Mouse (Mus musculus) intestine, postnatal 0 days (tissue): ENCODE measurements around the gene Slc17a1. TPM values are rescaled to one million over a fixed set of nuclear protein-coding genes. Genes with fewer than 3 reads are reported as not detected.

Experiments
- ATAC-seq: fragments of 200-750 bp; cut with Nextera tagmentation; 2 replicates; pipeline ENCODE4 v1.8.0; 2017; ENCODE audit warnings: mild to moderate bottlenecking, moderate TSS enrichment, moderate library complexity
- H3K27ac ChIP-seq: fragments of 300-500 bp; sonication (generic); 2 replicates; pipeline ENCODE4 v1.5.1; 2014; ENCODE audit warnings: mild to moderate bottlenecking, low read depth, low read length, moderate library complexity
- H3K27me3 ChIP-seq: fragments of 300-500 bp; sonication (generic); replicated peaks from 2 replicates; pipeline ENCODE4 v1.6.1; 2014; ENCODE audit warnings: low read length, mixed read lengths; ENCODE audit not compliant: control insufficient read depth, insufficient read depth
- H3K36me3 ChIP-seq: fragments of 300-500 bp; sonication (generic); 2 replicates; pipeline ENCODE4 v1.6.1; 2014; ENCODE audit warnings: mild to moderate bottlenecking, moderate library complexity; ENCODE audit not compliant: control insufficient read depth, insufficient read depth
- H3K4me1 ChIP-seq: fragments of 300-500 bp; sonication (generic); replicated peaks from 2 replicates; pipeline ENCODE4 v1.6.1; 2014; ENCODE audit warnings: antibody characterized with exemption, low read length, mixed read lengths; ENCODE audit not compliant: control insufficient read depth, insufficient read depth
- H3K4me2 ChIP-seq: fragments of 300-500 bp; sonication (generic); replicated peaks from 2 replicates; pipeline ENCODE4 v1.6.1; 2014; ENCODE audit warnings: low read depth, mild to moderate bottlenecking, moderate library complexity
- H3K4me3 ChIP-seq: fragments of 300-500 bp; sonication (generic); 2 replicates; pipeline ENCODE4 v1.5.1; 2014; ENCODE audit warnings: low read depth, low read length
- H3K9ac ChIP-seq: fragments of 300-500 bp; sonication (generic); 2 replicates; pipeline ENCODE4 v1.6.1; 2014; ENCODE audit warnings: mild to moderate bottlenecking, low read depth, low read length
- H3K9me3 ChIP-seq: fragments of 300-500 bp; sonication (generic); 2 replicates; pipeline ENCODE4 v1.6.1; 2016; ENCODE audit warnings: mixed run types; ENCODE audit not compliant: control insufficient read depth
- CTCF ChIP-seq: sonication (generic); IDR thresholded peaks from 2 replicates; pipeline ENCODE4 v1.5.1; 2016; ENCODE audit warnings: low read depth, mild to moderate bottlenecking, control low read depth, antibody characterized with exemption, moderate library complexity
- WGBS: fragments of 180-500 bp; shearing (Covaris S2); extraction: QIAGEN DNeasy Blood & Tissue Kit; methylation state at CpG from one replicate; pipeline ENCODE4 v1.1.7; 2014; 5-methylcytosine and 5-hydroxymethylcytosine counted together
- polyA plus RNA-seq: library from polyadenylated mRNA; unstranded; fragments of >200 nt; fragmentation: Nextera tagmentation; extraction: Ambion mirVana; gene quantifications from 2 replicates; pipeline ENCODE4 v1.2.1, GENCODE M21; 2015

Gene Slc17a1
- polyA plus RNA-seq, 1 experiment from 2014 or later, result 0.98 TPM

DNA sequence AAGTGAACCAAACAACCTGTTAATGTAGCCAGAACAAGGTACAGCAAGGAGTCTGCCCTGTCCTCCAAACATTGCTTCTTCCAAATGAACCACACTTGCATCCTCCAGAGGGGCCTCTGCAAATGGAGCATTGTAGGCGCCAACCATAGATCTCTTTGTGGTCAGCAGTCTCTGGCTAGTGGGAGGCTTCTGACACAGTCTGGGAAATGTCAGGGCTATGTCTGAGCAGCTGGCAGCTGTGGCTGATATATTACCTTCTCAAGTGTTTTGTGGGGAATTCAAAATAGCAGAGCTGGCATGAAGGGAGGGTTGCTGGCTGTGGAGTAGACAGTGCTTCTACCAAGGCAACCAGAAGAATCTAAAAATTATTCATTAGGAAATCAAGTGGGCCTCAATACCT lies 48.6 kb downstream of the Slc17a1 start:
- Histone ChIP-seq H3K9me3 (no peaks in the 10 kb centered on the region), H3K36me3 (no peaks in the 10 kb centered on the region), H3K4me1 (0 out of 2 replicates have a peak, but pooled peaks cover 4% of the 10 kb centered on the region), H3K27ac (no peak overlapping the region), H3K4me2 (no peak overlapping the region), H3K27me3 (no peaks in the 10 kb centered on the region), H3K4me3 (no peak overlapping the region), H3K9ac (no peak overlapping the region)
- no peak for ATAC-seq
- no peak for TF ChIP-seq CTCF
- 93% methylated on average over 1 of the region's 1 CpGs for WGBS

DNA sequence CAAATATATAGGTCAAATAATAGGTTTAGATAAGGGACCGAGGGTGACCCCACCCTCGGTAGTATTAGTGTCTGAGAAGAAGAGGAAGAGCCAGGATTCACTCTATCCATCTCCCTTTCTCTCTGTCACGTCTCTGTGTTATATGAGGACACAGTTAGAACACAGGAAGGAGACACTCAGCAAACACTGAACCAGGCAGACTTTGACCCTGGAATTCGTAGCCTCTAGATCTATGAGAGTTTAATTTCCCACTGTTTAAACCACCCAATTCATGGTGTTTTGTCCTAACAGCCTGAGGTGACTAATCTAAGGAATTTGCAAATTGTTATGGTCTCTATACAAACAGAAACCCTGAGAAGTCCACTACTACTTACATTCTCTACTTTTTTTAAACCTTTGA lies 50.1 kb downstream of the Slc17a1 start:
- H3K27me3 ChIP-seq, result no peaks in the 10 kb centered on the region
- 0 out of 2 replicates have a peak, but pooled peaks cover 4% of the 10 kb centered on the region for H3K4me1 ChIP-seq
- no peaks in the 10 kb centered on the region for H3K36me3 ChIP-seq
- H3K27ac ChIP-seq, result no peak overlapping the region
- H3K4me2 ChIP-seq, result no peak overlapping the region
- no peaks in the 10 kb centered on the region for H3K9me3 ChIP-seq
- H3K9ac ChIP-seq, result no peak overlapping the region
- peak; percentile 56 for ATAC-seq
- H3K4me3 ChIP-seq, result no peak overlapping the region
- TF ChIP-seq CTCF, result no peak
- WGBS, result 12% methylated on average over 4 of the region's 4 CpGs

DNA sequence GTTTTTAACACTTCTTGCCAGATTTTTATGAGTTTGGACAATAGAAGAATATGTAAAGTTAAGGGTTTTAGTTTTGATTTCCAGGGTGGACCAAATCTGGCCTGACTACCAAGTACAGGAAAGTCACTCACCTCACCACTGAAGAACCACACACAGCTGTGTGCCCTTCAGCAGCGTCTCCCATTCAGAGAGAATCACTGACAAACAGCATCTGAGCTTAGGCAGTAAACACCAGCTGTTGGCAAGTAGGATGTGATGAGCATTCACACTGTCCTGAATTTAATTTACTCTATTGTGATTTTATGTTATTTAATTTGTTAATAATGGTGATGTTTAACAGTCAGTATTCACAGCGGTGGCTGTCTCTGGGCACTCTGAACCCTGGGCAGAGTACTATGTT lies 58.2 kb downstream of the Slc17a1 start:
- H3K27ac ChIP-seq, result no peak overlapping the region
- WGBS, result 78% methylated on average over 2 of the region's 2 CpGs
- H3K9me3 ChIP-seq, result no peaks in the 10 kb centered on the region
- 0 out of 2 replicates have a peak, but pooled peaks cover 4% of the 10 kb centered on the region for H3K4me1 ChIP-seq
- H3K27me3 ChIP-seq, result no peaks in the 10 kb centered on the region
- no peaks in the 10 kb centered on the region for H3K36me3 ChIP-seq
- ATAC-seq, result no peak
- no peak overlapping the region for H3K9ac ChIP-seq
- H3K4me3 ChIP-seq, result no peak overlapping the region
- TF ChIP-seq CTCF, result no peak
- H3K4me2 ChIP-seq, result no peak overlapping the region

DNA sequence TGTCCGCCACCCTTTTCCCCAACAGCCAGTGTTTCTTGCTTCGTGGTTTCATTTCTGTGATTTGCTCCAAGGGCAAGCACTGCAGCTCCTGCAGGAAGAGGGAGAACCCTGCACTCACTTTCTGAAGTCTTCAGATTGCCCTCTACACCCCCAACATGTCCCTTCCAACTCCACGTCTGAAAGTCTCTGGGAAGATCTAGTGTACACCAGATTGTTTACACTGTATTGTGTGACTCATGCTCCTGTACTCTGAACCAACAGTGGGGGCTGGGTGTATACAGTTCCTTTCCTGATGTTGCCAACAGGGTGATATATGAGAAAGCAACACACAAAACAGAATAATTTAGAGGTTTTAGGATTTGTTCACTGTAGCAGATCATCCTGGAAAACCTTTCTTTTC lies 61.1 kb downstream of the Slc17a1 start:
- no peaks in the 10 kb centered on the region for H3K27me3 ChIP-seq
- whole genome bisulfite sequencing, result 38% methylated on average over 3 of the region's 3 CpGs
- no peak overlapping the region for H3K9ac ChIP-seq
- H3K4me2 ChIP-seq, result peak overlapping the region; percentile 41
- no peak overlapping the region for H3K4me3 ChIP-seq
- H3K36me3 ChIP-seq, result no peaks in the 10 kb centered on the region
- no peak overlapping the region for H3K27ac ChIP-seq
- 0 out of 2 replicates have a peak, but pooled peaks cover 4% of the 10 kb centered on the region for H3K4me1 ChIP-seq
- no peak for TF ChIP-seq CTCF
- H3K9me3 ChIP-seq, result no peaks in the 10 kb centered on the region
- ATAC-seq, result peak; percentile 68

DNA sequence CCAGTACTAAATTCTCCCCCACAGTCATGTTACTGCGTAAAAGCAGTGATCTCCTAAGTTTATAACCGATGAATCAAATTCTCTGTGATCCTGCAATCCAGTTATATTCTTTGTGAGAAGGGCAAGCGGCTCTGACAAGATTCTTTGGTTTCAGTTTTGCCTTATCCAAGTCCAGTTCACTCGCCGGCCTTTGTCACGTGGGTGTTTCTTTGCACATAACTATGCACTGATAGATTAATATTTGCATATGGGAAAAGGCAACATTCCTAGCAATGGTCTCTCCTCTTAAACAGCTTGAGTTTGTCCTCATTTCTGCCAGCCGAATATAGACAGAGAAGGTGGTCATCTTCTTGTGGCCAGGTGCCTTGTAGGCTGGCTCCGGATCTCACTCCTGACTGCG lies 62.9 kb downstream of the Slc17a1 start:
- ATAC-seq, result peak; percentile 58; the same call in 1 of the 2 replicates
- no peak for TF ChIP-seq CTCF
- no peak overlapping the region for H3K27ac ChIP-seq
- H3K4me3 ChIP-seq, result no peak overlapping the region
- H3K9me3 ChIP-seq, result no peaks in the 10 kb centered on the region
- H3K9ac ChIP-seq, result no peak overlapping the region
- H3K27me3 ChIP-seq, result no peaks in the 10 kb centered on the region
- H3K36me3 ChIP-seq, result no peaks in the 10 kb centered on the region
- peak overlapping the region; percentile 41; the same call in 1 of the 2 replicates for H3K4me2 ChIP-seq
- WGBS, result 66% methylated on average over 9 of the region's 9 CpGs
- 0 out of 2 replicates have a peak, but pooled peaks cover 4% of the 10 kb centered on the region for H3K4me1 ChIP-seq

DNA sequence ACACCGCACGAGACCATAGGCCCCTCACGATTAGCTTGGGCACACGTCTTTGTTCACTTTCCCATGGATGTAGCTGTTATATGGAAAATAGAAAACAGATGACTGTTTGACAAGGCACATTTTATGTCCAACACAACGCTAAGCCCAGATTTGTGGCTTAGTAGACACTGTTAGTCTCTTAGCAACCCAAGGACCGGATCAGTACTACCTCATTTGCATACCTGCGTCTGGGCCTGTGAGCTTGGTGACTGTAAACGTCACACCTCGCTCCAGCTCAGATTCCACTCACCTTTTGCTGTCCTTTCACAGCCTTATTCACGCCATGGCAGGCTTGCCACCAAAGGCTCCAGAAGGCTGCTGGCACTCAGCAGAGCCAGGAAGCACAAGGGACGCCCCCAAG lies 63.4 kb downstream of the Slc17a1 start:
- TF ChIP-seq CTCF, result no peak
- Histone ChIP-seq H3K4me2 (peak overlapping the region; percentile 41; the same call in 1 of the 2 replicates), H3K9ac (no peak overlapping the region), H3K27me3 (no peaks in the 10 kb centered on the region), H3K4me1 (0 out of 2 replicates have a peak, but pooled peaks cover 4% of the 10 kb centered on the region), H3K9me3 (no peaks in the 10 kb centered on the region), H3K36me3 (no peaks in the 10 kb centered on the region), H3K4me3 (no peak overlapping the region), H3K27ac (no peak overlapping the region)
- 63% methylated on average over 11 of the region's 11 CpGs for WGBS
- ATAC-seq, result peak; percentile 45
